Mouse (Mus musculus): ENCODE data around the gene Rps6kl1. TPM values are rescaled to one million over a fixed set of nuclear protein-coding genes. Genes with fewer than 3 reads are reported as not detected.
A peak's percentile ranks its signal among the peaks of the same experiment; 100 is the strongest.

The Rps6kl1 gene
- polyA plus RNA-seq, 2 experiments, result 0.39 to 0.43 TPM

- no peak for TF ChIP-seq POLR2A (IDR thresholded peaks at IDR 0.05; ENCODE audit: borderline replicate concordance, extremely low read depth, insufficient read depth, insufficient read length)
- H3K4me3 ChIP-seq (replicated peaks; ENCODE audit: low read length), result no peak overlapping the region
- no peak overlapping the region for H3K27ac ChIP-seq (replicated peaks; ENCODE audit: low read depth, low read length)
- H3K4me2 ChIP-seq (replicated peaks; ENCODE audit: low read depth, low read length, severe bottlenecking), result no peak overlapping the region
- no peak for ATAC-seq (ENCODE audit: low FRiP score, low read depth)
- DNase-seq (ENCODE audit: low spot score), result no peak
- no peak overlapping the region for H3K9ac ChIP-seq (ENCODE audit: low read depth, low read length, severe bottlenecking)
- no peaks in the 10 kb centered on the region for H3K9me3 ChIP-seq (ENCODE audit: control insufficient read depth, low read length)
- WGBS, result 80% methylated on average over 7 of the region's 7 CpGs
- H3K27me3 ChIP-seq (ENCODE audit: control insufficient read depth, insufficient read depth, low read length), result no peaks in the 10 kb centered on the region
- H3K36me3 ChIP-seq (ENCODE audit: control insufficient read depth, insufficient read depth, low read length), result no peaks in the 10 kb centered on the region
- H3K4me1 ChIP-seq (ENCODE audit: control insufficient read depth, insufficient read depth, low read length), result peaks cover 21% of the 10 kb centered on the region
Observed at GRCm38 (mm10) chr12:85190290-85190689, 39.2 kb upstream of the Rps6kl1 start.

GRCm38 (mm10) chr12:85186361-85186760 is 35.3 kb upstream of the Rps6kl1 start:
- Histone ChIP-seq H3K36me3 (ENCODE audit: control insufficient read depth, insufficient read depth, low read length) (no peaks in the 10 kb centered on the region), H3K9ac (ENCODE audit: low read depth, low read length, severe bottlenecking) (no peak overlapping the region), H3K9me3 (ENCODE audit: control insufficient read depth, low read length) (no peaks in the 10 kb centered on the region), H3K4me2 (replicated peaks; ENCODE audit: low read depth, low read length, severe bottlenecking) (no peak overlapping the region), H3K27me3 (ENCODE audit: control insufficient read depth, insufficient read depth, low read length) (no peaks in the 10 kb centered on the region), H3K4me1 (ENCODE audit: control insufficient read depth, insufficient read depth, low read length) (peaks cover 14% of the 10 kb centered on the region), H3K4me3 (replicated peaks; ENCODE audit: low read length) (no peak overlapping the region), H3K27ac (replicated peaks; ENCODE audit: low read depth, low read length) (no peak overlapping the region)
- 56% methylated on average over 7 of the region's 7 CpGs for WGBS
- TF ChIP-seq POLR2A (IDR thresholded peaks at IDR 0.05; ENCODE audit: borderline replicate concordance, extremely low read depth, insufficient read depth, insufficient read length), result no peak
- DNase-seq (ENCODE audit: low spot score) (no peak), ATAC-seq (ENCODE audit: low FRiP score, low read depth) (no peak)

DNA sequence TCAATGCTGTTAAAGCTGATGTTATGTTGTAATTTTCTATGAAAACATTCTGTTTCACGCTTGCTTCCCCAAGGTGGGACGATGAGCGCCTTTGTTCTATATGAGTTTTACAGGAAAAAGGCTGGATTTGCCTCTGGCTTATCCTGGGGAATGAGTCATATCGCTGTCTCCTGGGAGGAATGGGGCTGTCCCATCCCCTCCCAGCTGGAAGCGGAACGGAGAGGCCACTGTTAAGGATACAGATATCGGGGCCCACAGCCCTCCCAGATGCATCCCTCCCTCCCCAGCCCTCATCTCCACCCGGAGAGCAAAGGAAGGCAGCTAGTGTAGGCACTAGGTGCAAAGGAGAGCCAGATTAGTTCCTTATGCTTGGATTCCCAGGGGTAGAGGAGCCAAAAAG is 34.7 kb upstream of the Rps6kl1 start:
- no peak for TF ChIP-seq POLR2A (IDR thresholded peaks at IDR 0.05; ENCODE audit: borderline replicate concordance, extremely low read depth, insufficient read depth, insufficient read length)
- Histone ChIP-seq H3K27ac (replicated peaks; ENCODE audit: low read depth, low read length) (0 out of 2 replicates have a peak overlapping the region, but pooled peaks have one; percentile 8), H3K27me3 (ENCODE audit: control insufficient read depth, insufficient read depth, low read length) (no peaks in the 10 kb centered on the region), H3K9me3 (ENCODE audit: control insufficient read depth, low read length) (no peaks in the 10 kb centered on the region), H3K36me3 (ENCODE audit: control insufficient read depth, insufficient read depth, low read length) (no peaks in the 10 kb centered on the region), H3K4me2 (replicated peaks; ENCODE audit: low read depth, low read length, severe bottlenecking) (no peak overlapping the region), H3K9ac (ENCODE audit: low read depth, low read length, severe bottlenecking) (no peak overlapping the region), H3K4me1 (ENCODE audit: control insufficient read depth, insufficient read depth, low read length) (peaks cover 15% of the 10 kb centered on the region), H3K4me3 (replicated peaks; ENCODE audit: low read length) (no peak overlapping the region)
- DNase-seq (ENCODE audit: low spot score), result no peak
- ATAC-seq (ENCODE audit: low FRiP score, low read depth), result no peak
- WGBS, result 49% methylated on average over 8 of the region's 8 CpGs

GRCm38 (mm10) chr12:85184118-85184517 is 33.1 kb upstream of the Rps6kl1 start:
- DNase-seq (ENCODE audit: low spot score), result no peak
- no peak overlapping the region for H3K4me3 ChIP-seq (replicated peaks; ENCODE audit: low read length)
- H3K27me3 ChIP-seq (ENCODE audit: control insufficient read depth, insufficient read depth, low read length), result no peaks in the 10 kb centered on the region
- H3K27ac ChIP-seq (replicated peaks; ENCODE audit: low read depth, low read length), result no peak overlapping the region
- H3K4me2 ChIP-seq (replicated peaks; ENCODE audit: low read depth, low read length, severe bottlenecking), result no peak overlapping the region
- H3K36me3 ChIP-seq (ENCODE audit: control insufficient read depth, insufficient read depth, low read length), result no peaks in the 10 kb centered on the region
- H3K4me1 ChIP-seq (ENCODE audit: control insufficient read depth, insufficient read depth, low read length), result peaks cover 15% of the 10 kb centered on the region
- no peaks in the 10 kb centered on the region for H3K9me3 ChIP-seq (ENCODE audit: control insufficient read depth, low read length)
- no peak for ATAC-seq (ENCODE audit: low FRiP score, low read depth)
- WGBS, result 73% methylated on average over 5 of the region's 5 CpGs
- no peak for TF ChIP-seq POLR2A (IDR thresholded peaks at IDR 0.05; ENCODE audit: borderline replicate concordance, extremely low read depth, insufficient read depth, insufficient read length)
- H3K9ac ChIP-seq (ENCODE audit: low read depth, low read length, severe bottlenecking), result no peak overlapping the region

DNA sequence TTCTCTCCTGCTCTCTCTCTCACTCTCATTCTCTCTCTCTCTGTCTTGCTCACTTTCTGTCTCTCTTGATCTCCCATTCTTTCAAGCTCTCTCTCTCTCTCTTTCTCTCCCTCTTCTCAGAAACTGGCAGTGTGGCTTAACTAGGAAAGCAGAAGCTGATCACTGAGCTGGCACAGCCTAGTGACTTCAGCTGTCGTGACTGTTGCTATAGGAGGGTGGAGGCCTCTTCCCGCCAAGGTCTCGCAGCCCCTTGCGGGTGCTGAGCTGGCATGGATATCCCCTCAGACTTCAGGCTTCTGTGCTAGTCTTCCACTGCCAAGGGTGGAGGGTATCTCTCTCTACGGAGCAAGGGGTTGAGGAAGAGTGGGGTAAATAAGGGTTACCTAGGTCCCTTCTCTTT is 31.8 kb upstream of the Rps6kl1 start:
- H3K4me2 ChIP-seq (replicated peaks; ENCODE audit: low read depth, low read length, severe bottlenecking), result no peak overlapping the region
- H3K4me1 ChIP-seq (ENCODE audit: control insufficient read depth, insufficient read depth, low read length), result peaks cover 15% of the 10 kb centered on the region
- DNase-seq (ENCODE audit: low spot score) (no peak), ATAC-seq (ENCODE audit: low FRiP score, low read depth) (no peak)
- H3K9ac ChIP-seq (ENCODE audit: low read depth, low read length, severe bottlenecking), result no peak overlapping the region
- no peaks in the 10 kb centered on the region for H3K9me3 ChIP-seq (ENCODE audit: control insufficient read depth, low read length)
- no peak for TF ChIP-seq POLR2A (IDR thresholded peaks at IDR 0.05; ENCODE audit: borderline replicate concordance, extremely low read depth, insufficient read depth, insufficient read length)
- WGBS, result 64% methylated on average over 5 of the region's 5 CpGs
- no peaks in the 10 kb centered on the region for H3K36me3 ChIP-seq (ENCODE audit: control insufficient read depth, insufficient read depth, low read length)
- H3K4me3 ChIP-seq (replicated peaks; ENCODE audit: low read length), result no peak overlapping the region
- no peaks in the 10 kb centered on the region for H3K27me3 ChIP-seq (ENCODE audit: control insufficient read depth, insufficient read depth, low read length)
- H3K27ac ChIP-seq (replicated peaks; ENCODE audit: low read depth, low read length), result no peak overlapping the region

GRCm38 (mm10) chr12:85182345-85182643 is 31.2 kb upstream of the Rps6kl1 start:
- H3K4me1 ChIP-seq (ENCODE audit: control insufficient read depth, insufficient read depth, low read length), result peaks cover 15% of the 10 kb centered on the region
- no peaks in the 10 kb centered on the region for H3K9me3 ChIP-seq (ENCODE audit: control insufficient read depth, low read length)
- H3K4me3 ChIP-seq (replicated peaks; ENCODE audit: low read length), result no peak overlapping the region
- WGBS, result 9% methylated on average over 8 of the region's 8 CpGs
- H3K9ac ChIP-seq (ENCODE audit: low read depth, low read length, severe bottlenecking), result 0 out of 2 replicates have a peak overlapping the region, but pooled peaks have one; percentile 12
- no peak for TF ChIP-seq POLR2A (IDR thresholded peaks at IDR 0.05; ENCODE audit: borderline replicate concordance, extremely low read depth, insufficient read depth, insufficient read length)
- DNase-seq (ENCODE audit: low spot score), result no peak
- H3K27me3 ChIP-seq (ENCODE audit: control insufficient read depth, insufficient read depth, low read length), result no peaks in the 10 kb centered on the region
- H3K27ac ChIP-seq (replicated peaks; ENCODE audit: low read depth, low read length), result 0 out of 2 replicates have a peak overlapping the region, but pooled peaks have one; percentile 19
- peak; percentile 75; the same call in 1 of the 2 replicates for ATAC-seq (ENCODE audit: low FRiP score, low read depth)
- no peak overlapping the region for H3K4me2 ChIP-seq (replicated peaks; ENCODE audit: low read depth, low read length, severe bottlenecking)
- no peaks in the 10 kb centered on the region for H3K36me3 ChIP-seq (ENCODE audit: control insufficient read depth, insufficient read depth, low read length)
